Mouse (Mus musculus): Measurements from ENCODE around the gene Proca1. TPM values are rescaled to one million over a fixed set of nuclear protein-coding genes. Genes with fewer than 3 reads are reported as not detected.

The Proca1 gene
- polyA plus RNA-seq (2015; fragmentation: Nextera tagmentation; extraction: Ambion mirVana) = 0.77 and 1.1 TPM in 2 replicates

- ATAC-seq = no peak
- 50% methylated on average over 1 of the region's 1 CpGs for WGBS
- Histone ChIP-seq H3K9me3 (ENCODE audit: control insufficient read depth) (no peaks in the 10 kb centered on the region), H3K4me1 (replicated peaks; ENCODE audit: control insufficient read depth, insufficient read depth, low read length) (peaks cover 7% of the 10 kb centered on the region; the same call in 1 of the 2 replicates), H3K4me2 (replicated peaks; ENCODE audit: low read depth) (peak within 1 kb of the TSS; percentile 85), H3K27me3 (replicated peaks; ENCODE audit: control insufficient read depth, insufficient read depth, low read length) (peaks cover 3% of the 10 kb centered on the region; the same call in 1 of the 2 replicates), H3K36me3 (ENCODE audit: control insufficient read depth, insufficient read depth) (no peaks in the 10 kb centered on the region), H3K9ac (ENCODE audit: low read depth, low read length) (no peak within 1 kb of the TSS), H3K4me3 (ENCODE audit: low read depth, low read length) (peak within 1 kb of the TSS; percentile 57), H3K27ac (ENCODE audit: low read depth, low read length) (no peak within 1 kb of the TSS)
- no peak for TF ChIP-seq CTCF (IDR thresholded peaks at IDR 0.05; ENCODE audit: low read depth)
These were observed at the start of gene Proca1 for GRCm38 (mm10) chr11:78193113-78193512. TSS of gene Proca1 (plus strand) at chr11:78193392.

- Histone ChIP-seq H3K36me3 (ENCODE audit: control insufficient read depth, insufficient read depth) (peaks cover 44% of the 10 kb centered on the region), H3K4me3 (ENCODE audit: low read depth, low read length) (no peak overlapping the region), H3K27me3 (replicated peaks; ENCODE audit: control insufficient read depth, insufficient read depth, low read length) (no peaks in the 10 kb centered on the region), H3K27ac (ENCODE audit: low read depth, low read length) (no peak overlapping the region), H3K4me1 (replicated peaks; ENCODE audit: control insufficient read depth, insufficient read depth, low read length) (no peaks in the 10 kb centered on the region), H3K9me3 (ENCODE audit: control insufficient read depth) (no peaks in the 10 kb centered on the region), H3K9ac (ENCODE audit: low read depth, low read length) (no peak overlapping the region), H3K4me2 (replicated peaks; ENCODE audit: low read depth) (no peak overlapping the region)
- 68% methylated on average over 2 of the region's 2 CpGs for WGBS
- ATAC-seq = no peak
- TF ChIP-seq CTCF (IDR thresholded peaks at IDR 0.05; ENCODE audit: low read depth) = no peak
These were observed 49.7 kb upstream of the Proca1 start for GRCm38 (mm10) chr11:78143520-78143919.

- TF ChIP-seq CTCF (IDR thresholded peaks at IDR 0.05; ENCODE audit: low read depth) = peak; percentile 50
- Histone ChIP-seq H3K4me2 (replicated peaks; ENCODE audit: low read depth) (no peak overlapping the region), H3K9me3 (ENCODE audit: control insufficient read depth) (no peaks in the 10 kb centered on the region), H3K9ac (ENCODE audit: low read depth, low read length) (no peak overlapping the region), H3K27me3 (replicated peaks; ENCODE audit: control insufficient read depth, insufficient read depth, low read length) (no peaks in the 10 kb centered on the region), H3K4me1 (replicated peaks; ENCODE audit: control insufficient read depth, insufficient read depth, low read length) (no peaks in the 10 kb centered on the region), H3K27ac (ENCODE audit: low read depth, low read length) (no peak overlapping the region), H3K36me3 (ENCODE audit: control insufficient read depth, insufficient read depth) (peaks cover 55% of the 10 kb centered on the region), H3K4me3 (ENCODE audit: low read depth, low read length) (no peak overlapping the region)
- WGBS = 80% methylated on average over 5 of the region's 5 CpGs
- ATAC-seq = no peak
These were observed 47.0 kb upstream of the Proca1 start for GRCm38 (mm10) chr11:78146168-78146567.

GRCm38 (mm10) chr11:78146707-78147543, 46.3 kb upstream of the Proca1 start:
- H3K9ac ChIP-seq (ENCODE audit: low read depth, low read length) = no peak overlapping the region
- H3K4me1 ChIP-seq (replicated peaks; ENCODE audit: control insufficient read depth, insufficient read depth, low read length) = no peaks in the 10 kb centered on the region
- no peak for ATAC-seq
- 86% methylated on average over 6 of the region's 6 CpGs for whole genome bisulfite sequencing
- no peak for TF ChIP-seq CTCF (IDR thresholded peaks at IDR 0.05; ENCODE audit: low read depth)
- H3K36me3 ChIP-seq (ENCODE audit: control insufficient read depth, insufficient read depth) = peaks cover 55% of the 10 kb centered on the region
- H3K4me2 ChIP-seq (replicated peaks; ENCODE audit: low read depth) = no peak overlapping the region
- H3K4me3 ChIP-seq (ENCODE audit: low read depth, low read length) = no peak overlapping the region
- H3K27me3 ChIP-seq (replicated peaks; ENCODE audit: control insufficient read depth, insufficient read depth, low read length) = no peaks in the 10 kb centered on the region
- H3K9me3 ChIP-seq (ENCODE audit: control insufficient read depth) = no peaks in the 10 kb centered on the region
- H3K27ac ChIP-seq (ENCODE audit: low read depth, low read length) = no peak overlapping the region

- Histone ChIP-seq H3K27ac (ENCODE audit: low read depth, low read length) (no peak overlapping the region), H3K9me3 (ENCODE audit: control insufficient read depth) (no peaks in the 10 kb centered on the region), H3K9ac (ENCODE audit: low read depth, low read length) (no peak overlapping the region), H3K27me3 (replicated peaks; ENCODE audit: control insufficient read depth, insufficient read depth, low read length) (no peaks in the 10 kb centered on the region), H3K4me1 (replicated peaks; ENCODE audit: control insufficient read depth, insufficient read depth, low read length) (no peaks in the 10 kb centered on the region), H3K4me2 (replicated peaks; ENCODE audit: low read depth) (no peak overlapping the region), H3K4me3 (ENCODE audit: low read depth, low read length) (no peak overlapping the region), H3K36me3 (ENCODE audit: control insufficient read depth, insufficient read depth) (peaks cover 45% of the 10 kb centered on the region)
- ATAC-seq = no peak
- TF ChIP-seq CTCF (IDR thresholded peaks at IDR 0.05; ENCODE audit: low read depth) = peak; percentile 75
- WGBS = 45% methylated on average over 1 of the region's 1 CpGs
These were observed 42.0 kb upstream of the Proca1 start for GRCm38 (mm10) chr11:78151161-78151560.

- Histone ChIP-seq H3K27me3 (replicated peaks; ENCODE audit: control insufficient read depth, insufficient read depth, low read length) (no peaks in the 10 kb centered on the region), H3K4me2 (replicated peaks; ENCODE audit: low read depth) (no peak overlapping the region), H3K4me1 (replicated peaks; ENCODE audit: control insufficient read depth, insufficient read depth, low read length) (no peaks in the 10 kb centered on the region), H3K27ac (ENCODE audit: low read depth, low read length) (peak overlapping the region; percentile 50; the same call in 1 of the 2 replicates), H3K4me3 (ENCODE audit: low read depth, low read length) (no peak overlapping the region), H3K36me3 (ENCODE audit: control insufficient read depth, insufficient read depth) (peaks cover 40% of the 10 kb centered on the region), H3K9ac (ENCODE audit: low read depth, low read length) (no peak overlapping the region), H3K9me3 (ENCODE audit: control insufficient read depth) (no peaks in the 10 kb centered on the region)
- WGBS = 60% methylated on average over 9 of the region's 9 CpGs
- ATAC-seq = no peak
- TF ChIP-seq CTCF (IDR thresholded peaks at IDR 0.05; ENCODE audit: low read depth) = no peak
These were observed 40.6 kb upstream of the Proca1 start for GRCm38 (mm10) chr11:78152299-78153231.
